In genomic region chr2:72981075-72981420, GRCm38 (mm10) we compare ENCODE assay signal across 9 mouse cellular contexts. TPM values are rescaled to one million over a fixed set of nuclear protein-coding genes. Genes with fewer than 3 reads are reported as not detected.
DNase-seq lines count a peak whose midpoint lies in the region; ATAC-seq and TF ChIP-seq lines count a peak whose summit lies in the region.
"Had no signal": no experiment of that assay in that cellular context is flagged by ENCODE, and none has a peak within 500 bp of the region (broad histone marks: within the 10 kb centered on the region; RNA-seq: fewer than 3 reads in every experiment).

No protein-coding gene starts in this region.

- no peak for TF ChIP-seq CTCF in gastrocnemius, adult 2 months (IDR thresholded peaks at IDR 0.05)
- TF ChIP-seq CTCF in testis, adult 2 months (IDR thresholded peaks at IDR 0.05; ENCODE audit: control insufficient read depth, insufficient read depth, insufficient replicate concordance, low read depth, low read length): no peak

- H3K4me1 ChIP-seq in testis, adult 2 months (ENCODE audit: control insufficient read depth, insufficient read depth, low read length): peaks cover 2% of the 10 kb centered on the region; the same call in 1 of the 2 replicates
- H3K4me1 ChIP-seq in liver, embryonic 13.5 days (replicated peaks): peaks cover 35% of the 10 kb centered on the region

- WGBS in liver, embryonic 13.5 days (ENCODE audit: insufficient replicate concordance): 5% methylated on average over 3 of the region's 3 CpGs

- H3K9me3 ChIP-seq in liver, embryonic 13.5 days (replicated peaks): no peaks in the 10 kb centered on the region

- no peaks in the 10 kb centered on the region for H3K36me3 ChIP-seq in testis, adult 2 months (ENCODE audit: control insufficient read depth, insufficient read depth, low read length)
- peaks cover under 1% of the 10 kb centered on the region for H3K36me3 ChIP-seq in liver, embryonic 13.5 days

- intact Hi-C loops in gastrocnemius, adult 2 months (cut with DNase I): loop anchor here (5.0 kb wide), 1 partner anchor 296 kb away; no protein-coding TSS in a partner anchor

- H3K4me2 ChIP-seq in liver, embryonic 13.5 days: peak overlapping the region; percentile 70

- no peak for ATAC-seq in liver, embryonic 13.5 days (ENCODE audit: low read depth)

- DNase-seq in gastrocnemius, adult 2 months: no peak
- no peak for DNase-seq in gastrocnemius, adult 18-20 months (ENCODE audit: low spot score)
- DNase-seq in testis, postnatal 10 days (ENCODE audit: low spot score): no peak
- DNase-seq in liver, embryonic 13.5 days: no peak
- no peak for DNase-seq in adrenal gland, adult 2 months
- no peak for DNase-seq in cerebellum, postnatal 4 days (ENCODE audit: low spot score in 2 of 2)
- DNase-seq in MN1 (ENCODE audit: low spot score): no peak

- H3K27ac ChIP-seq in gastrocnemius, adult 2 months: peak overlapping the region; percentile 99
- H3K27ac ChIP-seq in testis, adult 2 months (ENCODE audit: control insufficient read depth, insufficient read depth, low read depth, low read length): peak overlapping the region; percentile 99
- H3K27ac ChIP-seq in liver, embryonic 13.5 days: peak overlapping the region; percentile 100

- H3K27me3 ChIP-seq in testis, adult 2 months (ENCODE audit: control insufficient read depth, insufficient read depth, low read length): no peaks in the 10 kb centered on the region
- H3K27me3 ChIP-seq in liver, embryonic 13.5 days: no peaks in the 10 kb centered on the region

- H3K4me3 ChIP-seq in gastrocnemius, adult 2 months: peak overlapping the region; percentile 100
- H3K4me3 ChIP-seq in testis, adult 2 months (ENCODE audit: control insufficient read depth, low read depth, low read length): peak overlapping the region; percentile 98
- peak overlapping the region; percentile 100 for H3K4me3 ChIP-seq in liver, embryonic 13.5 days (replicated peaks)

- H3K9ac ChIP-seq in liver, embryonic 13.5 days: peak overlapping the region; percentile 100

- TF ChIP-seq POLR2A in testis, adult 2 months (IDR thresholded peaks at IDR 0.05; ENCODE audit: control insufficient read depth, low read depth, low read length): no peak

RNA-seq across cellular contexts. Expression of gene Sp3, which starts 0.8 kb away (rescaled TPM):
- total RNA-seq in gastrocnemius, adult 2 months (2021): 10 to 100 TPM; 20.7 to 23.2 TPM
- 10 to 100 TPM; 17.2 to 20.5 TPM for total RNA-seq in gastrocnemius, adult 18-20 months (2021)
- 8.7 and 8.9 TPM in 2 replicates for polyA plus RNA-seq in testis, adult 2 months (2012; rRNA removed)
- 29.6 and 37.6 TPM in 2 replicates for polyA plus RNA-seq in liver, embryonic 13.5 days (2015; fragmentation: Nextera tagmentation; extraction: Ambion mirVana)
- total RNA-seq in adrenal gland, adult 2 months (2021): 10 to 100 TPM; 53.8 to 62.2 TPM
- polyA plus RNA-seq in adrenal gland, adult 2 months (2012; rRNA removed): 12.0 and 12.1 TPM in 2 replicates

RNA-seq across cellular contexts. Expression of gene Gm11084, which starts 5.5 kb away (rescaled TPM):
- total RNA-seq in gastrocnemius, adult 2 months (2021): not detected
- total RNA-seq in gastrocnemius, adult 18-20 months (2021): not detected
- polyA plus RNA-seq in testis, adult 2 months (2012; rRNA removed): not detected in 2 replicates
- polyA plus RNA-seq in liver, embryonic 13.5 days (2015; fragmentation: Nextera tagmentation; extraction: Ambion mirVana): not detected in 2 replicates
- total RNA-seq in adrenal gland, adult 2 months (2021): not detected
- not detected in 2 replicates for polyA plus RNA-seq in adrenal gland, adult 2 months (2012; rRNA removed)
- total RNA-seq: left cerebral cortex, postnatal 14 days had no signal
